Mouse (Mus musculus) erythroid progenitor cell, adult 5-6 weeks (primary cell): ENCODE results near the gene Gm9903. TPM values are rescaled to one million over a fixed set of nuclear protein-coding genes. Genes with fewer than 3 reads are reported as not detected.
A peak's percentile ranks its signal among the peaks of the same experiment; 100 is the strongest.

Experiments
- ATAC-seq: replicated peaks from 2 replicates; pipeline ENCODE4 v1.8.0; 2016; ENCODE audit warnings: moderate number of reproducible peaks, mild to moderate bottlenecking, moderate TSS enrichment, inconsistent platforms; ENCODE audit not compliant: poor library complexity, low FRiP score, severe bottlenecking
- total RNA-seq, 2 experiments: library from RNA; stranded (forward) in 1 of 2; stranded (reverse) in 1 of 2; fragments of 150-400 nt in 1 of 2; fragments of 186-747, 209-891 nt in 1 of 2; gene quantifications; 2 replicates each; pipeline versions ENCODE4 v1.2.3 to v1.2.4; 2015 to 2017; ENCODE audit warnings: low replicate concordance in 2 of 2

Gm9903 gene
- not detected in 2 replicates for total RNA-seq (2015; ENCODE audit: low replicate concordance)
- total RNA-seq (2017; ENCODE audit: low replicate concordance): 0.77 TPM in 1 of 2 replicates, not detected in the other

DNA sequence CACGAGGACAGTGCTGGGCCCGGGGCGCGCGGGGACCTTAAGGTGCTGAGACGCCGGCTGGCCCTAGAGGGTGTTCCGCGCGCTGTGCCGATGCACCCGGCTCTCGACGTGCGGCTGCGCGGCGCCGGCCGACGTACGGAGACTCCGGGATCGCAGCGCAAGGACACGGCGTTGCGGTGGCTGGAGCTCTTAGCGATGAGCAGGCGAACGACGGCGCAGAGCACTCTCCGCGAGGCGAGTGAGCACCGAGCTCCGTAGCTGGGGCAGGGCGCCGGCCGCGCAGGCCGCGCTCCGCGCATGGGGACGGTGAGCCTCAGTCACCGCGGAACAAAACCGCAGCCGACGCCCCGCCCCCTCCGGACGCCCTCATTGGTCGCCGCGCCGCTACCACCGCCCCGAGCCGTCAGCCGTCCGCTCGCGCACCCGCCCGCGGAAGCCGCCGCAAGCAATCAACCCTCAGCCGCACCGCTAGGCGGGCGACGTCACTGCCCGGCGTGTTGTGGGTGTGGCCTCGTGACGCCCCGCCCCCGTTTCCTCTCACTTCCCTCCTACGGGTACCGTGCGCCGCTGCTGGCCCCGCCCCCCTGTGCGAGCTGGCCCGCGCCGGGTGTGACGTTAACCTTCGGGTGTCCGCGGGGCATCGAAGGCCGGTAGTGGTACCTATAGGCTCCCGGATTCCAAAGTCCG lies at the start of gene Gm9903, which contains the start of gene Fam53a:
Gene Gm9903, plus strand, starts transcription at position 625 of the 687 bp plus-strand sequence.
Gene Fam53a, minus strand, starts transcription at position 335 of the 687 bp plus-strand sequence.
- ATAC-seq: peak; percentile 90

- no peak for ATAC-seq
These were observed 49.4 kb upstream of the Gm9903 start for GRCm38 (mm10) chr5:33580336-33580735.

DNA sequence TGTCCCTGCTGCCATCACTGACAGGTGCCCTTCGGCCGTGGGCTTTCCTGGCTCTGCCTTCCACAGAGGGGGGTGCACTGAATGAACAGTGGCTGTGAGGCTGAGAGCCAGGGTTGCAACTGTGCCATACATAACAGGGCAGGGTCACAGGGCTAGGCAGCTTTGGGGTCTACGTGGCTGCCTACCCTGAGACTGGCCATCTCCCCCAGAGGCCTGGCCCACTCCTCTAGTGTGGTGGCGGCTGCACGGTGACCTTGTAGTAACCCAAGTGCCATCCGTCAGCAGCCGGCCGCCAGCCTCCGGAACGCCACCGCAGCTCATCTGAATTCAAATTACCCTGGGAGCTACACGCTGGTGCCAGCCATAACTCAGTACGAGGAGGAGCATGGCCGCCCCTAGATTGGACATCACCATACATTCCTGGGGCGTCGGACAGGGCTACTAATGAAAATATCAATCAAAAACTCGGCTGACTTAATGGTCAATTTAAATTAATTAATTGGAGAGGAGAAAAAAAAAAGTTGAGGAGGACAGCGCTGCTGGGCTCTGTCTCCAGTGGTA lies 42.1 kb upstream of the Gm9903 start:
- no peak for ATAC-seq

- no peak for ATAC-seq
These were observed 41.7 kb upstream of the Gm9903 start for GRCm38 (mm10) chr5:33588066-33588465.

GRCm38 (mm10) chr5:33589221-33589888 lies 40.4 kb upstream of the Gm9903 start:
- peak; percentile 80 for ATAC-seq

- ATAC-seq: no peak
These were observed 36.1 kb upstream of the Gm9903 start for GRCm38 (mm10) chr5:33593620-33594019.

- ATAC-seq: no peak
These were observed 24.4 kb upstream of the Gm9903 start for GRCm38 (mm10) chr5:33605314-33605713.

DNA sequence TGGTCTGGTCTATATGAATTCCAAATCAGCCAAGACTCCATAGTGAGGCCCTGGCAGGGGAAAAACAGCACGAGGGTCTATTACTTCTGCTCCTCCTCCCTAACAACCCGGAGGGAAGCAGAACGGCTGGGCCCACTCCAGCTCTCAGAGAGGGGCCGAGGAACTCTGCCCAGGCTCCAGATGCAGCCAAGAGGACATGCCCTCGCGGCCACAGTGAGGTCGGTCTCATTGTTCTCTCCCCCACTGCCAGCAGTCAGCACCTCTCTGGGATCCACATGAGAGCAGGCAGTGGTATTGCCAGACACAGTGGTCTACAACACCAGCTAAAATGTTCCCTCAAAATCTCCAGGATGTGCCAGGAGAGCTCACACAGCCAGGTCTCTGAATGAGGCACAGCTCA lies 23.1 kb upstream of the Gm9903 start:
- ATAC-seq: no peak

GRCm38 (mm10) chr5:33607434-33607833 lies 22.3 kb upstream of the Gm9903 start:
- ATAC-seq: 0 out of 2 replicates have a peak, but pooled peaks have one; percentile 35

DNA sequence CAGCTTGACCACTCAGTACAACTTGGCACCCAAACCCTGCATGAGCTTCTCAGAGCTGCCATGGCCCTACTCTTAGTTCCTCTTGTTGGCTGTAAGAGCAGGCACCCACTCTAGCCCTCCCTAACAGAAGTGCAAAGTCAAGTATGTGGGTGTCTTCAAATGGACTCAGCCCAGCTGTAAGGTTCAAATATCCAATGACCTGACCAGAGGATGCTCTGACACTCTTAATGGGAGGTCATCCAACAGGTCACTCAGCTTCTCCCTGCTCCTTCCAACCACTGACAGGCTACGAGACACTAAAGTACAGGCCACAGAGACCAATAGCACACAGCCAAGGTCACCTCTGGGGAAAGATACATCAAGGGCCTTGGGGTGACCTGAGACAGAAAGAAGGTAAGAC lies 20.5 kb upstream of the Gm9903 start:
- ATAC-seq: no peak

- ATAC-seq: no peak
These were observed 17.9 kb upstream of the Gm9903 start for GRCm38 (mm10) chr5:33611795-33612194.

DNA sequence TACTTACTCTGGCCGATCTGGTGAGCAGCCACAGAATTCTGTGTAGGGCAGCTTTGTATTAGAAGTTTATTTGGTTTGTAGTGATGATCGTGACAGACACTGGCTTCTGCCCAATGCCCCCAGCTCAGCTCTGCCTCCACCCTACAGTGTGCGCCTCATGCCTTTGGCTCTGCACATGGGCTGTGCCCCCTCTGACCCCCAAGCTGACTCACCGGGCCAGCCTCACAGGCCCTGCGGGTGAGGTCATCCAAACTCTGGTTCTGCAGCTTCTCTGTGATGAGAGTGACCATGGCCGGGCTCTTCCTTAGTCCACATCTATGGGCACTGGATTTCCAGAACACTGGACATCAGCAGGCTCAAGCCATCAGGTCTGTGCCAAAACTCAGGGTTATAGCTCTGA lies 15.3 kb upstream of the Gm9903 start:
- no peak for ATAC-seq

DNA sequence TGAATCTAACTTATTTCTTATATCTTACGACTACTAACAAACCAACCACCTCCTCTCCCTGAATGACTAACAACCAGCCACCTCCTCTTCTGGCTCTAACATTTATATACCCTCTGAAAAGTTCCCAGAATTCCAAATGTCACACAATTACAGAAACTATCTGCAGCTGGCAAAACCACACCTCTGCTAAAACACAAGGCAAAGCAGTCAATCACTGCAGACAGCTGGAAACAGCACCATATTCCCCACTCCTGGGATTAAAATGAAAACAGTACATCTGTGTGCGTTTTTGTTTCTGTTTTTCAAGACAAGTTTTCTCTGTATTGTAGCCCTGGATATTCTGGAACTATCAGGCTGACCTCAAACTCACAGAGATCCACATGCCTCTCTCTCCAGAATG lies 7.1 kb upstream of the Gm9903 start:
- ATAC-seq: no peak

DNA sequence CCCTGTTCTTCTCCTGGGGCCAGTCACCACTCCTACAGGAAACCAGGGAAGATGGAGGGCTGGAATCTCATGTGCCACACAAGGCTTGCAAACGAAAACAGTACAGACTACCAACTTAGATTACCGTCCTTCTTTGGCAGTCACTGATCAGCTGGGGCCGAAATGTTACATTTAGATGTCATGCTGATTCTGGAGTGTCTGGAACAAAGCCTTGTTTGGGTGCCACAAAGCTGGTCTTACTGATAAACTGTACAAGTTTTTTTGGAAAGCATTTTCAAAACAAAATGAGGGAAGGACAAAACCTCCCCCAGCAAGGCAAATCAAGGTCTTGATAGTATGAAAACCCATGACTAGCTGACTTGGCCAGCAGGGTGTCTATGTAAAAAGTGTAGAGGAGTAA lies 6.0 kb upstream of the Gm9903 start:
- ATAC-seq: no peak

DNA sequence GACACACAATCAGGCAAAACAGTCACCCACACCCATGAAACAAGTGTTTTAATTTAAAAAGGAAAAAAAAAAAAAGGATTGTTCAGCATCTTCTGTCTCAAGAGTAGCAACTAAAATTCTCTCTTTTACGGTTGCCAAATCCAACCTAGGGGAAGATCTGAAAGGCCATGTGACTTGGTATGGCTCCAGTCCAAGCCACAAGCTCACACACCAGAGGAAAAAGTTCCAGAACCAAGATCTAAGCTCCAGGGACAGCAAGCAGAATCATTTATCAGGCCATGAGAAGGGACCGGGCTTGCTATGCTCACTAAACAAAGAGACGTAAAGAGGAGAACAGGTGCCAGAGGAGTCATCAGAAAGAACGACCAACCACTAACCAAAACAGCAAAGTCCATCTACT lies 1.8 kb upstream of the Gm9903 start:
- ATAC-seq: no peak

- ATAC-seq: peak; percentile 39
These were observed 865 bp upstream of the Gm9903 start for GRCm38 (mm10) chr5:33628820-33629300.

GRCm38 (mm10) chr5:33630061-33630460 lies 336 bp downstream of the Gm9903 start:
- peak; percentile 75 for ATAC-seq

DNA sequence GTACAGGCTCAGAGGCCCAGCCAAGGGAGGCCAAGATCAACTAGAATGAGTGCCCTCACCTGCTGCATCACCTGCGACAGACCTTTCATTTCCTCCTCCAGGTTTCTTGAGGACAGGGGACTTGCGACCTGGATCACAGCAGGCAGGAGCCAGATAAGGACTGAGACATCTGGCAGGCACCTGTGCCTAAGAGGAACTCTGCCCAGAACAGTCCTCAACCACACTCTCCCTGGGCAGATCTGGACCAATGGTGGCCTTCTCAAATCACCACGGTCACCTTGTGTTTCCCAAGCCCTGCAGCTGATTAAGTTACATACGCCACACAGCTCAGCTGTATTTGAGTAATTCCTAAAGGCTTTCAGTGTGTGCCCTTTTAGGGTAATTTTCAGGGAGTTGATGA lies 890 bp downstream of the Gm9903 start:
- ATAC-seq: peak; percentile 33

DNA sequence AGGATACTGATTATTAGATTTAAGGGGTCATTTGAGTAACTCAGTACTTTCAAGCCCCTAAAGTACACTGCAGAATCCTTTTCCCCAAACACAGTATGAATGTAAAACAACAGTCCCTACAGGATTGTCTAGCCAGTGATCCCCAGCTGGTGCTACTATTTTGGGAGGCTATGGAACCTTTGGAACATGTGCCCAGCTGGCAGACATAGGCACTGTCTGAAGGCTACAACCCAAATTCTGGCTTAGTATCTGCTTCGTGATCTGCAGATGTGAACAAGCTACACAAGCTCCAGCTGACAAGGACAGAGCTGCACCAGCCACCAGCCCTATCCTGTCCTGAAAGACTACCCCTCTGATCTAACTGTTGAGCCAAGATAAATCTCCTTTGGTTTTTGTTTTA lies 2.8 kb downstream of the Gm9903 start:
- no peak for ATAC-seq

- no peak for ATAC-seq
These were observed 5.6 kb downstream of the Gm9903 start for GRCm38 (mm10) chr5:33635361-33635760.
